Mouse (Mus musculus) olfactory bulb, adult 2 months (tissue): ENCODE measurements at regions not wholly inside any gene's neighbourhood (a gene's known extent, or its start where the extent isn't known, plus 50 kb on each side); places are given as distances from the start of the nearest gene placed in this dataset.

Source experiments
- CTCF ChIP-seq: fragments of 200-500 bp; IDR thresholded peaks from 2 replicates; pipeline ENCODE4 v1.5.1; 2012; ENCODE audit warnings: low read depth, mild to moderate bottlenecking, low read length, moderate library complexity; ENCODE audit not compliant: insufficient read depth
- POLR2A ChIP-seq: fragments of 200-500 bp; IDR thresholded peaks from 2 replicates; pipeline ENCODE4 v1.6.1; 2012; ENCODE audit warnings: mild to moderate bottlenecking, low read depth, low read length, moderate library complexity; ENCODE audit not compliant: insufficient read depth

DNA sequence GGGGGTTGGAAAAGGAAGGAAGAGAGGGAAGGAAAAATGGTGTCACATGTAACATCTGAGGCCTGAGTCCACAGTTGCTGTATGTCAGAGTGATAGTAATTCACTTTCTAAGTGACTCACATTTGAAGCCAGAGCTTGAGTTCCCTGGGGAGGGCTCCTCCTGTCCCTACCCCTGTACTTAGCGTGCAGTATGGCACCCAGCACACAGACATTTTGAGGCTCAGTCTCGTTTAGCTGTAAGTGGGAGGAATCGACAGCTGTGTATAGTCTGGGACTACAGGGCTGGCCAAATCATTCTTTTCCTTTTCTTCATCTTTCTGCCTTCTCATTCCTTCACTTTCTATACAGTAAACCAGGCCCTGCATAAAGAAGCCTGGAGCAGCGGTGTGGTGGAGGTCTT is 202.4 kb upstream of the Sall1 start:
- TF ChIP-seq POLR2A (no peak), CTCF (no peak)
